Mouse (Mus musculus) thymus, postnatal 25 days (tissue): ENCODE measurements around the gene Cox7b.
A peak's percentile ranks its signal among the peaks of the same experiment; 100 is the strongest.
"Not testable (repeated sequence)": the region's sequence is repeated elsewhere in the genome, so short reads cannot be mapped to it uniquely, and the experiment has no call there.

Experiments used
- DNase-seq: peaks from one replicate; pipeline ENCODE4 v3.0.0; 2022

The Cox7b gene

DNA sequence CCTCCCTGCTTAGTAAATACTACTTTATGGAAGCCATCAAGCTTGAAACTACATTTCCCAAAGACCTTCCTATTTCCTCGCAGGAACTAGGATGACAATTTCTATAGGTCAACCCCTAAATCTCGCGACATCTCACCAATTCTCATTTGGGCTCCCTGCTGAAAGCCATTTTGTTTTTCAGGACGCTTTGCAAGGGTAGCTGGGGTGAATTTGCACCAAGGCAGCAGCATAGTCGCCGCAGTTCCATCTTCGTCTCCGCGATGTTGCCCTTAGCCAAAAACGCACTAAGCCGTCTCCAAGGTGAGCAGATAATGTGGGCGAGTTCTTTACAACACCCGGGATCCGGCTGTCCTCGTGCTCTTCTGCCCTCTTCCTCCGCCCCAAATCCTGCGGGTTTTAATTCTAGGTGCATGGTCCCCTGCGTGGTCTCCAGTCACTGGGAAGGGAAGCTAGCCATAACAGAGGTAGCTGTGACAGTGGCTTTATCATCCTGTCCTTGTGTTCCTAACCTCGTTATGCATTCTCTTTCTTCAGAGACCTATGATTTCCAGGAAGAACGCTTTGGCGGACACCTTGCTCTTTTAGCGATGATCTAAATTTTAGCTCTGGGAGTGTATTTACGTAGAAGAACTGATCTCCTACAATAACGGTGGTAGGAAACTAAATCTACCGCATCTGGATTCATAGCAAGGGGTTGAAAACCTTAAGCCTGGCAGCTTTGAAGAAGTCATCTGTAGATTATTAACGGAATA is at the start of gene Cox7b:
Gene Cox7b, plus strand, starts transcription at position 130 of the 752 bp plus-strand sequence.
- peak; percentile 76 for DNase-seq

DNA sequence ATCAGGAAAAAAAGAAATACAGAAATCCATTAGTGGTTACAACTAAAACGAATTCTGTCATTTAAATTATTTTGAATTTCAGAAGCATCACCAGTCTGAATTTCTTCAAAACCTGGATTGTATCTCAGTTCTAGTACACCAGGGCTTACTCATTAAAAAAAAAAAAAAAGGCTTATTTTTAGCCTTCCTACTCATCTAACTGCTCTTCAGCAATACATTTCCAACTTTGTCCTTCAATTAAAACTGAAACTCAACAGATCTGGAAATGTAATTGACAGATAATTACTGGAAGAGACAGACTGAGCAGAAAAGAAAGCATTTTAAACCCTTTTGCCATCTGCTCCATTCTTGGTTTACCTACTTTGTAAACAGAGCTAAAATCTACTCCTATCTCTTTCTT is 13.9 kb upstream of the Cox7b start:
- no peak for DNase-seq

- no peak for DNase-seq
Measured at GRCm38 (mm10) chrX:106010762-106011161, 4.7 kb upstream of the Cox7b start.

- peak; percentile 81 for DNase-seq
Measured at GRCm38 (mm10) chrX:106011465-106012159, 3.9 kb upstream of the Cox7b start, which contains the start of gene Magt1. Gene Magt1 (minus strand): TSS chrX:106011906.

DNA sequence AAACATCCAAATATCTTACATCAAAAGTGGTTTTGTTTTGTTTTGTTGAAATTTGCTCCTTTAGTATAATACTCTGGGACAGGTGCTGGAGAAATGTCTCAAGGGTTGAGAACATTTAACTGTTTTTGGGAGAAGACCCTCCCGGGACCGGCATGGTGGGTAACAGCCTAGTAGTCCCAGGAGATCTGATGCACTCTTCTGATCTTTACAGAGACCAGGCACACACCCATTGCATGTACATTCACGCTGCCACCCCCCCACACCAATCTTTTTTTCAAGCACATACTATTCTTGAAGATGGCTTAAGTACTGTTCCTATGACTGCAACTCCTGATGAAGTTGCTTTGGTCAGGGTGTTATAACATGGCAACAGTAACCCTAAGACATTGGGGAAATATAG is 2.9 kb upstream of the Cox7b start:
- no peak for DNase-seq

- peak; percentile 45 for DNase-seq
Measured at GRCm38 (mm10) chrX:106013217-106013616, 2.3 kb upstream of the Cox7b start.

- DNase-seq: not testable (repeated sequence)
Measured at GRCm38 (mm10) chrX:106014741-106015377, 641 bp upstream of the Cox7b start.

GRCm38 (mm10) chrX:106017102-106017501 is 1.6 kb downstream of the Cox7b start:
- no peak for DNase-seq

DNA sequence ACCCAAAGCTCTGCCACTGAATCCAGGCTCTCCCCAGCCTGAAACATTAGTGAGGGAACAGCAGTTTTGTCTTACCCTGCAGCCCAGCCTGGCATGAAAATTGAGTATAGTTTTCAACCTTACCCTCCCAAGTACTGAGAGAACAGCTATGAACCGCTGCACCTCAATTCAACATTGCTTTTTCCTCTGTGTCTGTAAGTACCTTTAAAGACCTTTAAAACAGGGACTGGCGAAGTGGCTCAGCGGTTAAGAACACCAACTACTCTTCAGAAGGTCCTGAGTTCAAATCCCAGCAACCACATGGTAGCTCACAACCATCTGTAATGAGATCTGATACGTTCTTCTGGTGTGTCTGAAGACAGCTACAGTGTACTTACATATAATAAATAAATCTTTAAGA is 2.0 kb downstream of the Cox7b start:
- DNase-seq: no peak

DNA sequence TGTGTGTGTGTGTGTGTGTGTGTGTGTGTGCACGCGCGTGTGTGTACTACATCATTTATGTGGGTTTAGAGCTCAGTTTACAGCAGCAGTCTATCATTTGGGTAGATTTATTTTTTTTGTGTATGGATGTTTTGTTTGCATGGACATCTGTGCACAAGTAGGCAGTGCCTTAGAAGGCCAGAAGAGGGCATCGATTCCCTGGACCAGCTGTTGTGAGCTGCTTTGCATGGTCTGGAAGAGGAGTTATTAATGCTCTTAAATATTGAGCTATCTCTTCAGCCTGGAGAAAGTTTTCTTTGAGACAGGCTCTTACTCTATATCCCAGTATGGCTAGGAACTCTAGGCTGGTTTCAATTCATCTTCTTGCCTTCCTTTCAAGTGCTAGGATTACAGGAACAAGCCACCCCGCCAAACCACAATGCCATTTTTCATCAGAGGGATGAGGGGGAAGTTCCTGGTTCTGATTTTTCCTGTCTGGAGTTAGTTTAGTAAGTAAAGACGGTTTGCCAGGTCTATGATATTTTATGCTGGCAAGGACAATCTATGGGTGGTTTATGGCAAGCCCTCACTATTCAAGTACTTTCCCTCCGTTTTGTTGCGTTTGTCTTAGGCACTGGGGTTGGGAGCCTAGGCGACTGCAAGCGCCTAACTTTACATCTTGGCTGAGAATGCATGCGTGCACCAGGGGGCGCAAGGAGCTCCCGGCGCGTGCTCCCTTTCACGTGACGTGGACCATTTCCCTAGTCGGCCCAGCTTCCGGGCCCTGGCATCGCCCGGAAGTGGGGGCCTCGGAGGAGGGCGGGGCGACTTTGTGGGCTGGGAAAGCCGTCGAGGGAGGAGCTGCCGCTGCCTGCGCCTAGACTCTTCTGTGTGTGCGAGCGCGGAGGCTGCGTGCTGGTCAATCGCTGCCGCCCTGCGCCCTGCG is 11.2 kb downstream of the Cox7b start, which contains the start of gene Atp7a:
Gene Atp7a, plus strand, starts transcription at position 859 of the 925 bp plus-strand sequence.
- peak; percentile 93 for DNase-seq

DNA sequence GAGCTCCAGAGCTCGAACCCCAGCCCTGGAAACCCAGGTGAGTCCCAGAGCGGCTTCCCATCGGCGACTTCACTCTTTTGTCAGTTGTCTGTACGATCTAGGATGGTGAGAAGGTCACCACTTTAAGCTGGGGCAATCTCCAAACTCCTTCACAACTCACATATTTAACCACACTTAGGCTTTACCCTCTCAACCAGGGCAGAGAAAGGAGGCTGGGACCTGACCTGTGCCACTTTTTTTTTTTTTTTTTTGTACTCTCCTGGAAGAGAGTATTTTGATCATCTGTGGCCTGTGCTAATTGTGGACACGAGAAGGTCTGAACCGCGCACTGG is 11.8 kb downstream of the Cox7b start:
- no peak for DNase-seq

GRCm38 (mm10) chrX:106030176-106030575 is 14.7 kb downstream of the Cox7b start:
- DNase-seq: no peak

DNA sequence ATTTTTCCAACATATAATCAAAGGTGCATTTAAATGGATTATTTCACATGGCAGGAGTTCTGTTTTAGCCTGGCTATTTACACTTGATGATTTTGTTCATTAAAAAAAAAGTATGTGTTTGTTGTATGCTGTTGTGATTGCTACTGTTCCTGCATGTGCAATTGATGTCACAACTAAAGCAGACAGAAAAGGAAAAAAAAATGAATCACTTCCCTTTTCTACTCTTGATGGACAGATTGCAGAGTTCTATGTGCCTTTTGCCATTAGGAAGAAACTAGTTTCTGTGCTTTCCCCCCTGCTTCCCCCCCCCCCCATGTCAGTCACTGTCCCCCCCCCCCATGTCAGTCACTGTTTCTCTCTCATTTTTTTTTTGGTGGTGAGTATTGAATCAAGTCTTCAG is 15.6 kb downstream of the Cox7b start:
- no peak for DNase-seq

GRCm38 (mm10) chrX:106035727-106036126 is 20.2 kb downstream of the Cox7b start:
- DNase-seq: no peak

- no peak for DNase-seq
Measured at GRCm38 (mm10) chrX:106037185-106037752, 21.8 kb downstream of the Cox7b start.

DNA sequence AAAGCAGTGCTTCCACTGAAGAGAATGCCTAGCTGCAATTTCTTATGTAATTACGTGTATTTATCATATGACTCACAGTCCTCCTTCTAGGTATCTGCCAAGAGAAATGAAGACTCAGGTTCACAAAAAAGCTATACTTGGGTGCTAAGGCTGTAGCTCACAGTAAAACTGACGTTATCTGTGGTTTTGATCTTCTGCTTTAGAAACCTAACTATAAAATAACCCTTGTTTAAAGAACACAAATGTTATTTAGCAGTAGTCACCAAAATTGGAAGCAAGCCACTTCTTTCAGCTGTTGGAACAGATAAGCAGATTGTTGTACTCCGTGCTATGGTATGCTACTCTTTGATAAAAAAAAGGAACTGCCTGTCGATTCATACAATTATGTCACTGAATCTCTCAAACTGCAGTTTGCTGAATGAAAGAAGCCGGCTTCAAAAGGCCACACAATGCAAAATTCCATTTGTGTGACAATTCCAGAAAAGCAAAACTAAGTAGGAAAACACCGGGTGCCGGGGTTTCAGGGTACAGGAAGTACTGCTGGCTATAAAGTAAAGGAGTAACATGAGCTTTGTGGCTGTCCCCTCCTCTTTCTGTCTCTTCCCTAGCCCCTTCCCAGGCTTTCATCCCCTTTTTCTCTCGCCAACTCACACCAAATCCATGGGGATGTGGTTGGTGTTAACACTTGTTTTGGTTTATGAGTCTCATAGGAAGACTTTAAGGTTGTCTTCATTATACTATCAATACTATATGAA is 28.5 kb downstream of the Cox7b start:
- no peak for DNase-seq

DNA sequence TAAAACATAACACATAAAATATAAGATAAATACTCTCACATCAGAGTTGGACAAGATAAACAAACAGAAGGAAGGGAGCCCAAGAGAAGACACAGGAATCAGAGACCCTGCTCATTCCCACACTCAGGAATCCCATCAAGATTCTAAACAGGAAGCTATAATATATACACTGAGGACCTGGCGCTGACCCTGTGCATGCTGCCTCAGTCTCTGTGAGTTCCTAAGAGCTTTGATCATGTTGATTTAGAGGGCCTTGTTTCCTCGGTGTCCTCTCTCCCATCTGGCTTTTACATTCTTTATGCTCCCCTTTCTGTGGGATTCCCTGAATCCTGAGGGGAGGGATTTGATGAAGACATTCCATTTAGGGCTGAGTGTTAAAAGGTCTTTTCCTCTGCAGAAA is 30.0 kb downstream of the Cox7b start:
- DNase-seq: no peak

DNA sequence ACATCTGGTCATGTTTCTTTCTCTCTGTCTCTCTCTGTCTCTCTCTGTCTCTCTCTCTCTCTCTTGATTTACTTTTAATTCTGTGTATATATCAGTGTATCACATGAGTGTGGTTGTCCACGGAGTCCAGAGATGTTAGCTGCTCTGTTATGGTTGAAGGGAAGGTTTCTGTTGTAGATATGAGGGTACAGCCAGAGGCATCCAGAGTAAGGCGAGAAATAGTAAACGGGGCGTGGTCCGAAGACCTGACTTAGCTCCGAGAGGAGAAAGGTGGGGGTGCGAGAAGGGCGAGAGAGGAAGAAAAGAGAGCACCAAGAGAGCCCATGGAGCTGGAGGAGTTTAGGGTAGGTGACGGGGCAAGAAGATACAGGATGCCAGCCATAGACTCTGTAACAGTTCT is 30.4 kb downstream of the Cox7b start:
- DNase-seq: no peak

DNA sequence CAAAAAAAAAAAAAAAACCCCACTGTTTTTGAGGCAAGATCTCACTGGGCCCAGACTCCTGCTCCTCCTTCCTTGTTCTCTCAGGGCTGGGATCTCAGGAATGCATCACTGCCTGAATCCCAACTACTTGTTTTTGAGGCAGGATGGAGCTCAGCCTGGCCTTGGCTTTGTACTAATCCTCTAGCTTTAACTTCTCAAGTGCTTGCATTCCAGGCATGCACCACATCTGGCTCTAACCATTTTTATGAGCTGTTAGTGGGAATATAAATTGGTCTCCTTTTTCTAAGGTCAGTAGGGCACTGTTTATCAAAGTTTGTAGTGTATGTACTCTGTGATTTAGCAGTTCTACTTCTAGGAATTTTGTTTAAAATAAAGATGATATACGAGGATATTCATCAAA is 32.7 kb downstream of the Cox7b start:
- DNase-seq: no peak
